Mouse (Mus musculus): ENCODE data around the gene Erp27. TPM values are rescaled to one million over a fixed set of nuclear protein-coding genes. Genes with fewer than 3 reads are reported as not detected.

Gene Erp27
- polyA plus RNA-seq, 1 experiment from 2014 or later = not detected

GRCm38 (mm10) chr6:136883431-136883915 is 38.5 kb downstream of the Erp27 start:
- no peaks in the 10 kb centered on the region for H3K79me2 ChIP-seq (ENCODE audit: inconsistent target)
- WGBS (ENCODE audit: missing documents) = 72% methylated on average over 3 of the region's 3 CpGs
- H3K36me3 ChIP-seq (ENCODE audit: inconsistent target) = no peaks in the 10 kb centered on the region
- H3K27ac ChIP-seq = no peak overlapping the region
- H3K4me3 ChIP-seq (ENCODE audit: inconsistent target) = no peak overlapping the region

- H3K4me3 ChIP-seq (ENCODE audit: inconsistent target) = no peak overlapping the region
- no peaks in the 10 kb centered on the region for H3K79me2 ChIP-seq (ENCODE audit: inconsistent target)
- 96% methylated on average over 8 of the region's 8 CpGs for WGBS (ENCODE audit: missing documents)
- no peak overlapping the region for H3K27ac ChIP-seq
- no peaks in the 10 kb centered on the region for H3K36me3 ChIP-seq (ENCODE audit: inconsistent target)
These were observed 40.3 kb downstream of the Erp27 start for GRCm38 (mm10) chr6:136881678-136882077.

GRCm38 (mm10) chr6:136875670-136876069 is 46.3 kb downstream of the Erp27 start, which contains the start of gene Mgp:
Mgp (minus strand) TSS chr6:136875823.
- H3K4me3 ChIP-seq (ENCODE audit: inconsistent target) = no peak within 1 kb of the TSS
- no peaks in the 10 kb centered on the region for H3K36me3 ChIP-seq (ENCODE audit: inconsistent target)
- whole genome bisulfite sequencing (ENCODE audit: missing documents) = 82% methylated on average over 9 of the region's 9 CpGs
- no peak within 1 kb of the TSS for H3K27ac ChIP-seq
- no peaks in the 10 kb centered on the region for H3K79me2 ChIP-seq (ENCODE audit: inconsistent target)

- Histone ChIP-seq H3K27ac (no peak overlapping the region), H3K36me3 (ENCODE audit: inconsistent target) (no peaks in the 10 kb centered on the region), H3K79me2 (ENCODE audit: inconsistent target) (no peaks in the 10 kb centered on the region), H3K4me3 (ENCODE audit: inconsistent target) (no peak overlapping the region)
- WGBS (ENCODE audit: missing documents) = 23% methylated on average over 8 of the region's 8 CpGs
These were observed 47.4 kb downstream of the Erp27 start for GRCm38 (mm10) chr6:136874599-136874998.

GRCm38 (mm10) chr6:136868921-136869320 is 53.1 kb downstream of the Erp27 start:
- no peak overlapping the region for H3K27ac ChIP-seq
- 92% methylated on average over 5 of the region's 5 CpGs for WGBS (ENCODE audit: missing documents)

GRCm38 (mm10) chr6:136866150-136866549 is 55.8 kb downstream of the Erp27 start:
- Histone ChIP-seq H3K36me3 (ENCODE audit: inconsistent target) (no peaks in the 10 kb centered on the region), H3K79me2 (ENCODE audit: inconsistent target) (no peaks in the 10 kb centered on the region), H3K4me3 (ENCODE audit: inconsistent target) (no peak overlapping the region), H3K27ac (no peak overlapping the region)
- 95% methylated on average over 4 of the region's 4 CpGs for WGBS (ENCODE audit: missing documents)

More at GRCm38 (mm10) chr6:136868921-136869320, 53.1 kb downstream of the Erp27 start:
- no peaks in the 10 kb centered on the region for H3K79me2 ChIP-seq (ENCODE audit: inconsistent target)
- H3K36me3 ChIP-seq (ENCODE audit: inconsistent target) = no peaks in the 10 kb centered on the region
- no peak overlapping the region for H3K4me3 ChIP-seq (ENCODE audit: inconsistent target)

GRCm38 (mm10) chr6:136865360-136865759 is 56.6 kb downstream of the Erp27 start:
- Histone ChIP-seq H3K27ac (no peak overlapping the region), H3K36me3 (ENCODE audit: inconsistent target) (no peaks in the 10 kb centered on the region), H3K79me2 (ENCODE audit: inconsistent target) (no peaks in the 10 kb centered on the region), H3K4me3 (ENCODE audit: inconsistent target) (no peak overlapping the region)
- 95% methylated on average over 5 of the region's 5 CpGs for WGBS (ENCODE audit: missing documents)

GRCm38 (mm10) chr6:136861020-136861419 is 61.0 kb downstream of the Erp27 start:
- no peak overlapping the region for H3K4me3 ChIP-seq (ENCODE audit: inconsistent target)
- H3K27ac ChIP-seq = no peak overlapping the region

GRCm38 (mm10) chr6:136858420-136858819 is 63.6 kb downstream of the Erp27 start:
- Histone ChIP-seq H3K36me3 (ENCODE audit: inconsistent target) (no peaks in the 10 kb centered on the region), H3K4me3 (ENCODE audit: inconsistent target) (no peak overlapping the region), H3K27ac (no peak overlapping the region), H3K79me2 (ENCODE audit: inconsistent target) (no peaks in the 10 kb centered on the region)
- WGBS (ENCODE audit: missing documents) = 78% methylated on average over 8 of the region's 8 CpGs

More at GRCm38 (mm10) chr6:136861020-136861419, 61.0 kb downstream of the Erp27 start:
- WGBS (ENCODE audit: missing documents) = 51% methylated on average over 9 of the region's 9 CpGs
- Histone ChIP-seq H3K36me3 (ENCODE audit: inconsistent target) (no peaks in the 10 kb centered on the region), H3K79me2 (ENCODE audit: inconsistent target) (no peaks in the 10 kb centered on the region)

GRCm38 (mm10) chr6:136857873-136858260 is 64.1 kb downstream of the Erp27 start:
- Histone ChIP-seq H3K79me2 (ENCODE audit: inconsistent target) (no peaks in the 10 kb centered on the region), H3K4me3 (ENCODE audit: inconsistent target) (no peak overlapping the region), H3K36me3 (ENCODE audit: inconsistent target) (no peaks in the 10 kb centered on the region), H3K27ac (no peak overlapping the region)
- 37% methylated on average over 11 of the region's 11 CpGs for WGBS (ENCODE audit: missing documents)

Other genes with a start within 250 kb of the Erp27 start
- not detected in 3 replicates for gene Gucy2c, start 140.4 kb downstream of the Erp27 start, polyA plus RNA-seq (2018)
- 0.07 TPM in 1 of 3 replicates, not detected in the others for gene Hist4h4, start 117.8 kb downstream of the Erp27 start, polyA plus RNA-seq (2018)
- 13.7 to 65.7 TPM (median 49.0 TPM) in 3 replicates for gene H2afj, start 113.9 kb downstream of the Erp27 start, polyA plus RNA-seq (2018)
- 1.6 to 2.4 TPM (median 1.8 TPM) in 3 replicates for gene BC049715, start 94.6 kb downstream of the Erp27 start, polyA plus RNA-seq (2018)
- gene Wbp11, start 93.9 kb downstream of the Erp27 start, polyA plus RNA-seq (2018) = 55.5 to 198 TPM (median 71.9 TPM) in 3 replicates
- 0.19 to 0.33 TPM (median 0.20 TPM) in 3 replicates for gene Smco3, start 86.7 kb downstream of the Erp27 start, polyA plus RNA-seq (2018)
- gene Art4, start 64.4 kb downstream of the Erp27 start, polyA plus RNA-seq (2018) = not detected in 3 replicates
- not detected in 3 replicates for gene Mgp, start 46.4 kb downstream of the Erp27 start, polyA plus RNA-seq (2018)
- 0.10 to 0.50 TPM in 2 of 3 replicates, not detected in the other for gene Pde6h, start 1.7 kb upstream of the Erp27 start, polyA plus RNA-seq (2018)
- gene Arhgdib, start 19.7 kb upstream of the Erp27 start, polyA plus RNA-seq (2018) = 620 to 1,090 TPM (median 743 TPM) in 3 replicates
- not detected in 3 replicates for gene Rerg, start 248.3 kb upstream of the Erp27 start, polyA plus RNA-seq (2018)

All from macrophage (primary cell).